Mouse (Mus musculus) heart, adult 9 months (tissue): ENCODE data around the gene Ppp1r36.
A peak's percentile ranks its signal among the peaks of the same experiment; 100 is the strongest.

Experiments used
- DNase-seq, 2 experiments: peaks; one replicate each; pipeline ENCODE4 v3.0.0; 2022; ENCODE audit warnings: low spot score in 2 of 2

Gene Ppp1r36

GRCm38 (mm10) chr12:76417433-76417854, at the start of gene Ppp1r36:
TSS of gene Ppp1r36 (plus strand) at chr12:76417538.
- DNase-seq: peak in 1 of 2 experiments; percentile 16

- no peak for DNase-seq
Observed at GRCm38 (mm10) chr12:76368201-76368789, 49.0 kb upstream of the Ppp1r36 start.

- peak in 1 of 2 experiments; percentile 33 for DNase-seq
Observed at GRCm38 (mm10) chr12:76368790-76369205, 48.5 kb upstream of the Ppp1r36 start.

GRCm38 (mm10) chr12:76369206-76369977, 47.9 kb upstream of the Ppp1r36 start, which contains the start of gene Zbtb25:
TSS of gene Zbtb25 (minus strand) at chr12:76369602.
- peak; percentile 83 to 85 for DNase-seq

- peak; percentile 81 to 83 for DNase-seq
Observed at GRCm38 (mm10) chr12:76369978-76370830, 47.1 kb upstream of the Ppp1r36 start, which contains the start of gene Zbtb1. TSS of gene Zbtb1 (plus strand) at chr12:76370266.

GRCm38 (mm10) chr12:76370831-76371571, 46.3 kb upstream of the Ppp1r36 start:
- peak; percentile 78 to 79 for DNase-seq

GRCm38 (mm10) chr12:76372046-76372445, 45.3 kb upstream of the Ppp1r36 start:
- no peak for DNase-seq

- no peak for DNase-seq
Observed at GRCm38 (mm10) chr12:76372881-76373818, 44.2 kb upstream of the Ppp1r36 start.

GRCm38 (mm10) chr12:76373991-76374390, 43.3 kb upstream of the Ppp1r36 start:
- DNase-seq: no peak

- no peak for DNase-seq
Observed at GRCm38 (mm10) chr12:76374911-76375310, 42.4 kb upstream of the Ppp1r36 start.

GRCm38 (mm10) chr12:76375506-76375905, 41.8 kb upstream of the Ppp1r36 start:
- no peak for DNase-seq

- DNase-seq: no peak
Observed at GRCm38 (mm10) chr12:76376649-76377048, 40.7 kb upstream of the Ppp1r36 start.

GRCm38 (mm10) chr12:76377059-76377458, 40.3 kb upstream of the Ppp1r36 start:
- DNase-seq: no peak

GRCm38 (mm10) chr12:76377726-76378125, 39.6 kb upstream of the Ppp1r36 start:
- DNase-seq: no peak

GRCm38 (mm10) chr12:76378556-76378955, 38.8 kb upstream of the Ppp1r36 start:
- no peak for DNase-seq

GRCm38 (mm10) chr12:76380151-76380550, 37.2 kb upstream of the Ppp1r36 start:
- no peak for DNase-seq

- DNase-seq: no peak
Observed at GRCm38 (mm10) chr12:76385342-76385741, 32.0 kb upstream of the Ppp1r36 start.

- DNase-seq: no peak
Observed at GRCm38 (mm10) chr12:76388794-76389193, 28.5 kb upstream of the Ppp1r36 start.

- no peak for DNase-seq
Observed at GRCm38 (mm10) chr12:76391595-76392271, 25.6 kb upstream of the Ppp1r36 start.

- no peak for DNase-seq
Observed at GRCm38 (mm10) chr12:76392979-76393378, 24.4 kb upstream of the Ppp1r36 start.
